Mouse (Mus musculus) thymus, postnatal 36 days (tissue): ENCODE results near the gene Eps8l1.

ENCODE experiments used
- DNase-seq, 2 experiments: peaks; one replicate each; pipeline ENCODE4 v3.0.0; 2022; ENCODE audit warnings: mixed read lengths in 2 of 2

Gene Eps8l1

GRCm38 (mm10) chr7:4511489-4512224, 51.2 kb downstream of the Eps8l1 start:
- no peak for DNase-seq

DNA sequence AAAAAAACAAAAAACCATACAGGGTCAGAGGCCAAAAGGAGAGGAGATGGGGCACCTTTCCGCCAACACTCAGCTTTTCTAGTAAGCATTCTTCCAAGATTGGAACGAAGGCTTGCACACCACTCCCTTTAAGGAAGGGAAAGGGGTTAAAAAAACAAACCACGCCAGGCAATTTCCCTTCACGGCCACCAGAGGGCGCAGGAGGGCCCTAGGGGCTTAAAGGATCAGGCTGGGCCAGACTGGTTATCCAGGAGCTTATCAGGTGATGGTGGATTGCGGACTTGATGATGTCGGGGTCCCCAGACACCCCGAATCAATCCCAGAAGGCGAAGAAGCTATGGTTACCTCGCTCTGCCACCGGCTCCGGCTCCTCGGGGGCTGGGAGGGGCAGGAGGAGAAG, 52.8 kb downstream of the Eps8l1 start:
- DNase-seq: peak; percentile 26 to 33

GRCm38 (mm10) chr7:4513829-4514712, 53.6 kb downstream of the Eps8l1 start:
- DNase-seq: no peak

GRCm38 (mm10) chr7:4515853-4516252, 55.4 kb downstream of the Eps8l1 start:
- no peak for DNase-seq

DNA sequence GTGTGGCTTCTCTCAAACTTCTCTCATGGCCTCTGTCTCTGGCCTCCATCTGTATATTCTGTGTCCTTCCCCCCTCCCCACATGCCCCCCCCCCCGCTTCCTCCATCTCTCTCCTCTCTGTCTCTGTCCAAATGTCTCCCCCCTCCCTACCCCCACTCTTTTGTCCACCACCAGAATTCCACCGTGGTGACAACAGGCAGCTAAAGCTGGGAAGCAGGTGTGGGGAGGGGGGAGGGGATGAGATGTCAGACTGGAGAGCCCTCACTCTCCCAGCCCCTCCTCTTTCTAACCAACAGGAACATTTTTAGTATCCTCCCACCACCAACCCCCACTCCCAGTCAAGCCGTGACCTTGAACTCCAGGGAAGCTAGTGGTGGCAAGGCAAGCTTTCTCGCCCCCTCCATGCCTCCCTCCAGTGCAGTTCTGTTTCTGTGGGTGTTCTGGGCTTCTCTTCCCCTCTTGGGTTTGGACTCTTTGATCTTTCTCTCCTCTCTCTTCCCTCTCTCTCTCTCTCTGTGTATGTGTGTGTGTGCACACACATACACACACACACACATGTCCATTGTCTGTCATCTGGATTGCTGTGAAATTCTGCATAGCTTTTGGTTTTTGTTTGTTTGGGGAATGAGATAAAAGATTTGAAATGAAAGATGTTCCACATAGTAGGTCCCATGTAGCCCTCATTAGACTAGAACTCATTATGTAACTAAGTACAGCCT, 56.0 kb downstream of the Eps8l1 start, which contains the start of gene Tnnt1:
TSS of gene Tnnt1 (minus strand) at position 51 of the 719 bp plus-strand sequence.
- DNase-seq: no peak

DNA sequence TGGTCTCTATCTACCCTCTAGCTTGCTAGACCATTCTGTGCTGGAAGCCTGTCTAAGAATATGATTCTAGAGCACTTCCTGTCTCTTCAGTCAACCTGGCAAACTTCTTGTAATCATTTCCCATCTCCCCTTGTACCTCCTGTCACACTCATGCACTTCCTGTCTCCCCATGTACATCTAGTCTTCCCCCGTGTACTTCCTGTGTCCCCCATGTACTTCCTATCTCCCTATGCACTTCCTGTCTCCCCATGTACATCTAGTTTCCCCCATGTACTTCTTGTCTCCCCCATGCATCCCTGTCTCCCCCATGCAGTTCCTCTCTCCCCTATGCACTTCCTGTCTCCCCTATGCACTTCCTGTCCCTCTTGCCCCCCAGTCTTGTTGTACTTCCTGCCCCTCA, 58.0 kb downstream of the Eps8l1 start:
- DNase-seq: no peak

GRCm38 (mm10) chr7:4521231-4522003, 60.9 kb downstream of the Eps8l1 start:
- peak; percentile 25 to 43 for DNase-seq

GRCm38 (mm10) chr7:4522292-4522691, 61.8 kb downstream of the Eps8l1 start:
- DNase-seq: no peak

- no peak for DNase-seq
Measured at GRCm38 (mm10) chr7:4523205-4524130, 63.0 kb downstream of the Eps8l1 start.

DNA sequence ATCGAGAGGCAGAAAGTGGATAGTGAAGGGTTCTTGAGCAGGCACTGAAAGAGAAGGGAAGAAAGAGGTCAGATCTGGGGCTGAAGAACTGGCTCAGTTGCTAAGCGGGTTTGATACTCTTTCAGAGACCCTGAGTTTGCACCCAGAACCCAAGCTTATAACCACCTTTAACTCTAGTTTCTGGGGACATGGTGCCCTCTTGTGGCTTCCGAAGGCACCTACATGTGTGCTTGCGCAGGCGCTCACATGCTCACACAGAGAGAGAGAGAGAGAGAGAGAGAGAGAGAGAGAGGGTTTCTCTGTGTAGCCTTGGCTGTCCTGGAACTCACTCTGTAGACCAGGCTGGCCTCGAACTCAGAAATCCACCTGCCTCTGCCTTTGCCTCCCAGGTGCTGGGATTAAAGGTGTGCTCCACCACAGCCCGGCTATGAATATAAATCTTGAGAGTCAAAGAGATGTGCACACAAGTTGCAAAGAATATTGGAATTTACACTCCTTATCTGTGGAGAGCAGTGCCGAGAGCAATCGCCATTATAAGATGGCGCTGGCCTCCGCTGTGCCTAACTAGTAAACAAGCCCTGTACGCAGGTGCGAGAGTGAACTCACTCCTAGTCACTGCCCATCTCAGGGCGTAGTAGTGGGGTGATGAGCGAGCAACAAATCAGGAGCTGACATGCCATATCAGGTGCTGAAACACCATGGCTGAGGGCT, 63.9 kb downstream of the Eps8l1 start, which contains the start of gene Tnni3:
TSS of gene Tnni3 (minus strand) at position 18 of the 711 bp plus-strand sequence.
- DNase-seq: peak; percentile 46 to 49

- peak; percentile 72 to 81 for DNase-seq
Measured at GRCm38 (mm10) chr7:4526341-4527301, 66.1 kb downstream of the Eps8l1 start.

- DNase-seq: no peak
Measured at GRCm38 (mm10) chr7:4527302-4527689, 66.8 kb downstream of the Eps8l1 start.
